In the genomic region with DNA sequence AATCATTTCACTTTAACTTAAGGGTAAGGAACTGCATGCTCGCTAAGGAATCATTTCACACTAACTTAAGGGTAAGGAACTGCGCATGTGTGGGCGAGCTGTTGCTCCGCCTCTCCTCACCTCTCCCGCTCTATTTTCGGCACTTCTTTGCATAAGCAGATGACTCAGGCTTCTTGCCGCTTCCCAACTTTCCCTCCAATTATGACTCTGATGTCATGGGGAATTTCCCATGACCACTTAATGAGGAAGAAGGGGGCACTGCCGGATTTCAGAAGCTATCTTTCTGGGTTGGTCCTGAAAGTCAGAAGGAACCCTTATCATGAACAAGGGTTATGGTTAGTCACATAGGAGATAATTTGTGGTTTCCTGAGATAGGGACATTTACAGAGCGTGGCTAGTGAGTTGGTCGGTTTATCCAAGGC, we compare ENCODE assay signal across 17 mouse cellular contexts. TPM values are rescaled to one million over a fixed set of nuclear protein-coding genes. Genes with fewer than 3 reads are reported as not detected.
DNase-seq lines count a peak whose midpoint lies in the region; ATAC-seq and TF ChIP-seq lines count a peak whose summit lies in the region.
"Had no signal": no experiment of that assay in that cellular context is flagged by ENCODE, and none has a peak within 500 bp of the region (broad histone marks: within the 10 kb centered on the region; RNA-seq: fewer than 3 reads in every experiment).

No protein-coding gene starts in this region.

- peaks cover 0 to 11% of the 10 kb centered on the region in 2 experiments; a peak in 2 of 4 replicates for H3K36me3 ChIP-seq in MEL (ENCODE audit: control insufficient read depth in 1 of 2, insufficient read depth in 2 of 2, low read length in 2 of 2)
- no peaks in the 10 kb centered on the region for H3K36me3 ChIP-seq in hindbrain, embryonic 11.5 days (ENCODE audit: control insufficient read depth, insufficient read depth, low read length)
- H3K36me3 ChIP-seq: heart, embryonic 13.5 days; limb, embryonic 10.5 days had no signal

- no peaks in the 10 kb centered on the region for H3K79me2 ChIP-seq in MEL (ENCODE audit: control insufficient read depth, insufficient read depth, low read length, poor library complexity)

- 0 out of 4 replicates have a peak overlapping the region, but pooled peaks of 1 of the 2 experiments have one; percentile 2 for H3K4me3 ChIP-seq in MEL (ENCODE audit: control insufficient read depth in 1 of 2, insufficient read depth in 1 of 2, low read depth in 2 of 2, low read length in 2 of 2)
- no peak overlapping the region for H3K4me3 ChIP-seq in hindbrain, embryonic 11.5 days (ENCODE audit: low read depth, low read length)
- H3K4me3 ChIP-seq in gastrocnemius, adult 2 months, result no peak overlapping the region
- H3K4me3 ChIP-seq: heart, embryonic 13.5 days; limb, embryonic 10.5 days had no signal

- H3K4me2 ChIP-seq in hindbrain, embryonic 11.5 days (replicated peaks; ENCODE audit: low read depth, low read length), result no peak overlapping the region
- H3K4me2 ChIP-seq: heart, embryonic 13.5 days had no signal

- TF ChIP-seq POLR2A in MEL (IDR thresholded peaks at IDR 0.05; ENCODE audit: control insufficient read depth in 1 of 2, insufficient read depth in 1 of 2, low read depth in 1 of 2, low read length in 2 of 2, poor library complexity in 1 of 2), result no peak

- TF ChIP-seq CTCF in MEL (IDR thresholded peaks at IDR 0.05 in 2 of 3, conservative IDR thresholded peaks at IDR 0.05 in 1 of 3; ENCODE audit: control insufficient read depth in 1 of 3, insufficient read depth in 1 of 3, low read depth in 2 of 3, low read length in 3 of 3, poor library complexity in 1 of 3, severe bottlenecking in 1 of 3), result no peak
- TF ChIP-seq CTCF in gastrocnemius, adult 2 months (IDR thresholded peaks at IDR 0.05), result no peak

- peak; percentile 68 for ATAC-seq in granulocyte monocyte progenitor cell, adult 5-6 weeks (replicated peaks; ENCODE audit: poor library complexity, severe bottlenecking)
- ATAC-seq in hindbrain, embryonic 11.5 days (ENCODE audit: low FRiP score), result no peak

- H3K9me3 ChIP-seq in MEL (replicated peaks; ENCODE audit: insufficient read depth, low read length), result no peaks in the 10 kb centered on the region
- H3K9me3 ChIP-seq in hindbrain, embryonic 11.5 days (ENCODE audit: control insufficient read depth, low read length), result no peaks in the 10 kb centered on the region
- H3K9me3 ChIP-seq: heart, embryonic 13.5 days; limb, embryonic 10.5 days had no signal

- TF ChIP-seq EP300 in MEL (IDR thresholded peaks at IDR 0.05; ENCODE audit: low read depth in 1 of 2, low read length in 2 of 2), result peak; percentile 80 to 83

- H3K27me3 ChIP-seq in MEL (ENCODE audit: control insufficient read depth in 1 of 2, insufficient read depth in 2 of 2, low read length in 2 of 2), result no peaks in the 10 kb centered on the region
- H3K27me3 ChIP-seq in hindbrain, embryonic 11.5 days (ENCODE audit: control insufficient read depth, insufficient read depth, low read length), result no peaks in the 10 kb centered on the region

- WGBS in hindbrain, embryonic 11.5 days, result 91% methylated on average over 10 of the region's 10 CpGs

- H3K4me1 ChIP-seq in MEL (ENCODE audit: control insufficient read depth in 1 of 2, insufficient read depth in 2 of 2, low read length in 2 of 2), result peaks cover 0 to 11% of the 10 kb centered on the region in 2 experiments; a peak in 2 of 4 replicates
- no peaks in the 10 kb centered on the region for H3K4me1 ChIP-seq in hindbrain, embryonic 11.5 days (replicated peaks; ENCODE audit: control insufficient read depth, insufficient read depth, low read length)
- H3K4me1 ChIP-seq: limb, embryonic 10.5 days had no signal

- peak; percentile 64 for DNase-seq in left cerebral cortex, adult 11 months (ENCODE audit: low spot score)
- no peak for DNase-seq in left cerebral cortex, postnatal 4 days
- DNase-seq in MEL (ENCODE audit: low read depth, low spot score), result peak; percentile 83
- peak; percentile 54 to 85 for DNase-seq in right cerebral cortex, postnatal 36 days (ENCODE audit: low spot score in 2 of 2)
- no peak for DNase-seq in hindbrain, embryonic 11.5 days (ENCODE audit: low spot score)
- DNase-seq in heart, adult 8-10 months (ENCODE audit: low spot score), result no peak
- DNase-seq in gastrocnemius, adult 2 months, result no peak
- DNase-seq: kidney, postnatal 14 days; spleen, adult 18-20 months; thymus, adult 18-20 months had no signal

- no peak overlapping the region; the same call in 1 of the 2 replicates for H3K27ac ChIP-seq in MEL (ENCODE audit: control insufficient read depth, low read depth, low read length)
- no peak overlapping the region for H3K27ac ChIP-seq in hindbrain, embryonic 11.5 days (ENCODE audit: low read depth, low read length)
- H3K27ac ChIP-seq in gastrocnemius, adult 2 months, result no peak overlapping the region
- H3K27ac ChIP-seq: heart, embryonic 13.5 days; limb, embryonic 10.5 days had no signal

- no peak overlapping the region for H3K9ac ChIP-seq in MEL (ENCODE audit: control insufficient read depth, low read depth, low read length, poor library complexity, severe bottlenecking)
- no peak overlapping the region for H3K9ac ChIP-seq in hindbrain, embryonic 11.5 days (ENCODE audit: low read depth, low read length)
- H3K9ac ChIP-seq: heart, embryonic 13.5 days had no signal

- no peak for TF ChIP-seq RAD21 in MEL (IDR thresholded peaks at IDR 0.05; ENCODE audit: low read depth, low read length)

- intact Hi-C loops in left cerebral cortex, postnatal 4 days (cut with DNase I), result loop anchor here (10.0 kb wide), 1 partner anchor 1367 kb away; no protein-coding TSS in a partner anchor
- intact Hi-C loops in gastrocnemius, adult 2 months (cut with DNase I), result no loop called here

TF ChIP-seq in MEL, 35 proteins besides CTCF, POLR2A, EP300 and RAD21 (continues in another document):
- peak; percentile 69 for TF ChIP-seq NRF1 (IDR thresholded peaks at IDR 0.05; ENCODE audit: insufficient read depth, low read depth, low read length, poor library complexity, severe bottlenecking)
- no peak for TF ChIP-seq MEF2A (IDR thresholded peaks at IDR 0.05; ENCODE audit: extremely low read depth, insufficient replicate concordance, low read depth, low read length, poor library complexity, severe bottlenecking)
- 0 out of 2 replicates have a peak, but pooled peaks have one; percentile 8 for TF ChIP-seq ELF1 (IDR thresholded peaks at IDR 0.05; ENCODE audit: low read depth, low read length)
- no peak for TF ChIP-seq MYC (IDR thresholded peaks at IDR 0.05; ENCODE audit: low read depth, low read length)
- TF ChIP-seq RCOR1 (IDR thresholded peaks at IDR 0.05; ENCODE audit: low read depth, low read length), result peak; percentile 77
- TF ChIP-seq MAX (IDR thresholded peaks at IDR 0.05; ENCODE audit: low read length), result 0 out of 2 replicates have a peak, but pooled peaks have one; percentile 40
- peak; percentile 94 for TF ChIP-seq GATA1 (IDR thresholded peaks at IDR 0.05; ENCODE audit: low read depth, low read length)
- no peak for TF ChIP-seq ZMIZ1 (IDR thresholded peaks at IDR 0.05; ENCODE audit: low read depth, low read length)
- TF ChIP-seq SMC3 (IDR thresholded peaks at IDR 0.05; ENCODE audit: low read depth, low read length), result no peak
- TF ChIP-seq MYB (IDR thresholded peaks at IDR 0.05; ENCODE audit: low read depth, low read length), result no peak
- no peak for TF ChIP-seq E2F4 (IDR thresholded peaks at IDR 0.05; ENCODE audit: borderline replicate concordance, low read depth, low read length)
- TF ChIP-seq ZKSCAN1 (IDR thresholded peaks at IDR 0.05; ENCODE audit: low read depth, low read length), result no peak
- no peak for TF ChIP-seq TBP (IDR thresholded peaks at IDR 0.05; ENCODE audit: low read depth, low read length)
- TF ChIP-seq KAT2A (conservative IDR thresholded peaks at IDR 0.05; ENCODE audit: low read depth, low read length), result no peak
- no peak for TF ChIP-seq MAFK (IDR thresholded peaks at IDR 0.05; ENCODE audit: borderline replicate concordance, low read depth, low read length)
- TF ChIP-seq ETS1 (IDR thresholded peaks at IDR 0.05; ENCODE audit: low read depth, low read length), result peak; percentile 64
- TF ChIP-seq CHD2 (IDR thresholded peaks at IDR 0.05; ENCODE audit: low read length), result no peak
- TF ChIP-seq GABPA (IDR thresholded peaks at IDR 0.05; ENCODE audit: low read depth, low read length), result no peak

RNA-seq across cellular contexts. Expression of gene Poc1b, which starts 25.3 kb away (rescaled TPM):
- total RNA-seq in left cerebral cortex, postnatal 4 days (2021), result 10 to 100 TPM; 13.3 to 14.8 TPM
- 3.3 and 5.5 TPM in 2 replicates for total RNA-seq in MEL (2012; rRNA removed)
- polyA plus RNA-seq in MEL (2012; ENCODE audit: insufficient read depth in 1 of 2, insufficient read length in 2 of 2, low read depth in 1 of 2, low replicate concordance in 2 of 2, missing spikeins in 1 of 2), result 10 to 100 TPM in 1 of 2 experiments, not detected in 1; 15.3 TPM
- total RNA-seq in granulocyte monocyte progenitor cell, adult 5-6 weeks (2014; fragmentation: Nextera tagmentation), result 42.6 and 55.4 TPM in 2 replicates
- 13.4 and 14.6 TPM in 2 replicates for total RNA-seq in granulocyte monocyte progenitor cell, adult 5-6 weeks (2017)
- 26.5 and 34.1 TPM in 2 replicates for polyA plus RNA-seq in hindbrain, embryonic 11.5 days (2014; fragmentation: Nextera tagmentation; extraction: Ambion mirVana)
- total RNA-seq in heart, adult 8-10 months (2022), result 1 to 10 TPM; 5.8 to 8.1 (median 7.2) TPM
- total RNA-seq in gastrocnemius, adult 2 months (2021), result 1 to 10 TPM; 3.3 to 4.1 TPM

RNA-seq across cellular contexts. Expression of gene Galnt4, which starts 26.4 kb away (rescaled TPM):
- total RNA-seq in left cerebral cortex, postnatal 4 days (2021), result 1 to 10 TPM; 4.0 to 4.1 TPM
- 1.2 and 1.7 TPM in 2 replicates for total RNA-seq in MEL (2012; rRNA removed)
- 1 to 10 TPM in 1 of 2 experiments, not detected in 1; 1.6 TPM for polyA plus RNA-seq in MEL (2012; ENCODE audit: insufficient read depth in 1 of 2, insufficient read length in 2 of 2, low read depth in 1 of 2, low replicate concordance in 2 of 2, missing spikeins in 1 of 2)
- 6.5 and 8.3 TPM in 2 replicates for total RNA-seq in granulocyte monocyte progenitor cell, adult 5-6 weeks (2014; fragmentation: Nextera tagmentation)
- total RNA-seq in granulocyte monocyte progenitor cell, adult 5-6 weeks (2017), result 12.2 and 14.5 TPM in 2 replicates
- polyA plus RNA-seq in hindbrain, embryonic 11.5 days (2014; fragmentation: Nextera tagmentation; extraction: Ambion mirVana), result 4.2 and 4.7 TPM in 2 replicates
- total RNA-seq in heart, adult 8-10 months (2022), result 1 to 10 TPM; 2.5 to 2.9 (median 2.6) TPM
- total RNA-seq in gastrocnemius, adult 2 months (2021), result 1 to 10 TPM; 1.3 to 1.4 TPM

RNA-seq across cellular contexts. Expression of gene Phxr2, which starts 44.5 kb away (rescaled TPM):
- not detected for total RNA-seq in left cerebral cortex, postnatal 4 days (2021)
- total RNA-seq in MEL (2012; rRNA removed), result not detected in 2 replicates
- not detected for polyA plus RNA-seq in MEL (2012; ENCODE audit: insufficient read depth in 1 of 2, insufficient read length in 2 of 2, low read depth in 1 of 2, low replicate concordance in 2 of 2, missing spikeins in 1 of 2)
- 0.49 TPM in 1 of 2 replicates, not detected in the other for total RNA-seq in granulocyte monocyte progenitor cell, adult 5-6 weeks (2014; fragmentation: Nextera tagmentation)
- total RNA-seq in granulocyte monocyte progenitor cell, adult 5-6 weeks (2017), result not detected in 2 replicates
- polyA plus RNA-seq in hindbrain, embryonic 11.5 days (2014; fragmentation: Nextera tagmentation; extraction: Ambion mirVana), result not detected in 2 replicates
- not detected for total RNA-seq in heart, adult 8-10 months (2022)
- not detected for total RNA-seq in gastrocnemius, adult 2 months (2021)
- total RNA-seq: adrenal gland, adult 18-20 months; gastrocnemius, adult 18-20 months; monocyte, adult 5-6 weeks had no signal
- polyA plus RNA-seq: heart, embryonic 13.5 days; liver, embryonic 16.5 days had no signal

Comparison
In these comparisons a context has a peak if more than half of its experiments do, and no peak if none do; other contexts are left out.
1. DNase-seq: peak in left cerebral cortex, adult 11 months (single experiment), MEL (single experiment) and right cerebral cortex, postnatal 36 days (2 of 2); none in left cerebral cortex, postnatal 4 days (single experiment), hindbrain, embryonic 11.5 days (single experiment), heart, adult 8-10 months (single experiment) and gastrocnemius, adult 2 months (single experiment).